Mouse (Mus musculus) MEL (cell line): ENCODE data around the gene Ppp1r27. TPM values are rescaled to one million over a fixed set of nuclear protein-coding genes. Genes with fewer than 3 reads are reported as not detected.
A peak's percentile ranks its signal among the peaks of the same experiment; 100 is the strongest.

Experiments used
- DNase-seq: peaks from one replicate; pipeline ENCODE4 v3.0.0; 2011; ENCODE audit warnings: low read depth, low spot score
- H3K27ac ChIP-seq: 2 replicates; pipeline ENCODE4 v1.5.1; 2012; ENCODE audit warnings: low read depth, mild to moderate bottlenecking, control low read depth, low read length, moderate library complexity; ENCODE audit not compliant: control insufficient read depth
- H3K27me3 ChIP-seq, 2 experiments: fragments of 150-350 bp in 1 of 2; sonication (generic) in 1 of 2; 2 replicates each; pipeline ENCODE4 v1.6.1; 2012; ENCODE audit warnings: low read length in 2 of 2, mild to moderate bottlenecking in 2 of 2, improper control_type of control experiment in 1 of 2, moderate library complexity in 1 of 2; ENCODE audit not compliant: insufficient read depth in 2 of 2, control insufficient read depth in 1 of 2
- H3K36me3 ChIP-seq, 2 experiments: 2 replicates each; pipeline ENCODE4 v1.6.1; 2012 to 2014; ENCODE audit warnings: low read length in 2 of 2, improper control_type of control experiment in 1 of 2, inconsistent platforms in 1 of 2, mild to moderate bottlenecking in 1 of 2; ENCODE audit not compliant: insufficient read depth in 2 of 2, control insufficient read depth in 1 of 2
- H3K4me1 ChIP-seq, 2 experiments: fragments of 150-350 bp in 1 of 2; sonication (generic) in 1 of 2; 2 replicates each; pipeline ENCODE4 v1.6.1; 2012; ENCODE audit warnings: low read length in 2 of 2, improper control_type of control experiment in 1 of 2, mild to moderate bottlenecking in 1 of 2; ENCODE audit not compliant: insufficient read depth in 2 of 2, control insufficient read depth in 1 of 2
- H3K4me3 ChIP-seq, 2 experiments: fragments of 150-350 bp in 1 of 2; sonication (generic) in 1 of 2; 2 replicates each; pipeline ENCODE4 v1.5.1; 2012; ENCODE audit warnings: low read depth in 2 of 2, low read length in 2 of 2, mild to moderate bottlenecking in 2 of 2, moderate library complexity in 2 of 2, control low read depth in 1 of 2, improper control_type of control experiment in 1 of 2; ENCODE audit not compliant: control insufficient read depth in 1 of 2, insufficient read depth in 1 of 2
- H3K79me2 ChIP-seq: 2 replicates; pipeline ENCODE4 v1.6.1; 2012; ENCODE audit warnings: mild to moderate bottlenecking, low read length, moderate library complexity; ENCODE audit not compliant: control insufficient read depth, poor library complexity, insufficient read depth
- H3K9ac ChIP-seq: 2 replicates; pipeline ENCODE4 v1.6.1; 2012; ENCODE audit warnings: low read depth, mild to moderate bottlenecking, control low read depth, low read length, moderate library complexity; ENCODE audit not compliant: control insufficient read depth, poor library complexity, severe bottlenecking
- H3K9me3 ChIP-seq: fragments of 150-350 bp; sonication (generic); replicated peaks from 2 replicates; pipeline ENCODE4 v1.6.1; 2012; ENCODE audit warnings: mild to moderate bottlenecking, low read length, improper control_type of control experiment, moderate library complexity; ENCODE audit not compliant: insufficient read depth
- CHD1 ChIP-seq: IDR thresholded peaks from 2 replicates; pipeline ENCODE4 v1.6.1; 2012; ENCODE audit warnings: low read depth, mild to moderate bottlenecking, inconsistent platforms, low read length, improper control_type of control experiment
- CTCF ChIP-seq, 3 experiments: IDR thresholded peaks in 2 of 3; conservative IDR thresholded peaks in 1 of 3; 2 replicates each; pipeline ENCODE4 v1.5.1; 2011 to 2012; ENCODE audit warnings: low read length in 3 of 3, low read depth in 2 of 3, mild to moderate bottlenecking in 2 of 3, improper control_type of control experiment in 1 of 3, inconsistent platforms in 1 of 3, mixed read lengths in 1 of 3, moderate library complexity in 1 of 3; ENCODE audit not compliant: control insufficient read depth in 1 of 3, insufficient read depth in 1 of 3, poor library complexity in 1 of 3, severe bottlenecking in 1 of 3
- ELF1 ChIP-seq: IDR thresholded peaks from 2 replicates; pipeline ENCODE4 v1.6.1; 2014; ENCODE audit warnings: low read depth, mild to moderate bottlenecking, inconsistent platforms, low read length, improper control_type of control experiment, moderate library complexity
- EP300 ChIP-seq, 2 experiments: IDR thresholded peaks; 2 replicates each; pipeline ENCODE4 v1.6.1; 2011; ENCODE audit warnings: improper control_type of control experiment in 2 of 2, low read length in 2 of 2, low read depth in 1 of 2, mild to moderate bottlenecking in 1 of 2
- ETS1 ChIP-seq: IDR thresholded peaks from 2 replicates; pipeline ENCODE4 v1.6.1; 2012; ENCODE audit warnings: low read depth, mild to moderate bottlenecking, inconsistent platforms, low read length, improper control_type of control experiment, moderate library complexity
- HCFC1 ChIP-seq: IDR thresholded peaks from 2 replicates; pipeline ENCODE4 v1.6.1; 2012; ENCODE audit warnings: low read depth, mild to moderate bottlenecking, inconsistent platforms, low read length, improper control_type of control experiment, moderate library complexity
- KAT2A ChIP-seq: conservative IDR thresholded peaks from 2 replicates; pipeline ENCODE4 v1.6.1; 2012; ENCODE audit warnings: low read depth, low read length, improper control_type of control experiment, inconsistent platforms
- MAX ChIP-seq: IDR thresholded peaks from 2 replicates; pipeline ENCODE4 v1.6.1; 2011; ENCODE audit warnings: low read length, improper control_type of control experiment
- MAZ ChIP-seq: IDR thresholded peaks from 2 replicates; pipeline ENCODE4 v1.6.1; 2012; ENCODE audit warnings: low read depth, mild to moderate bottlenecking, inconsistent platforms, low read length, improper control_type of control experiment
- MXI1 ChIP-seq: IDR thresholded peaks from 2 replicates; pipeline ENCODE4 v1.6.1; 2011; ENCODE audit warnings: mild to moderate bottlenecking, low read depth, low read length, improper control_type of control experiment
- MYB ChIP-seq: IDR thresholded peaks from 2 replicates; pipeline ENCODE4 v1.6.1; 2011; ENCODE audit warnings: mild to moderate bottlenecking, low read depth, low read length, improper control_type of control experiment
- MYC ChIP-seq: IDR thresholded peaks from 2 replicates; pipeline ENCODE4 v1.6.1; 2011; ENCODE audit warnings: low read depth, mild to moderate bottlenecking, low read length, improper control_type of control experiment, moderate library complexity
- NELFE ChIP-seq: IDR thresholded peaks from 2 replicates; pipeline ENCODE4 v1.6.1; 2011; ENCODE audit warnings: low read depth, low read length, improper control_type of control experiment
- NRF1 ChIP-seq: IDR thresholded peaks from 2 replicates; pipeline ENCODE4 v1.6.1; 2014; ENCODE audit warnings: low read depth, mild to moderate bottlenecking, inconsistent platforms, low read length, improper control_type of control experiment, moderate library complexity; ENCODE audit not compliant: poor library complexity, insufficient read depth, severe bottlenecking
- POLR2A ChIP-seq, 2 experiments: IDR thresholded peaks; 2 replicates each; pipeline ENCODE4 v1.6.1; 2011 to 2012; ENCODE audit warnings: low read length in 2 of 2, mild to moderate bottlenecking in 2 of 2, control low read depth in 1 of 2, improper control_type of control experiment in 1 of 2, low read depth in 1 of 2, moderate library complexity in 1 of 2; ENCODE audit not compliant: control insufficient read depth in 1 of 2, insufficient read depth in 1 of 2, poor library complexity in 1 of 2
- POLR2AphosphoS2 ChIP-seq: IDR thresholded peaks from 2 replicates; pipeline ENCODE4 v1.6.1; 2011; ENCODE audit warnings: low read length, improper control_type of control experiment
- POLR2AphosphoS5 ChIP-seq: IDR thresholded peaks from 2 replicates; pipeline ENCODE4 v1.6.1; 2012; ENCODE audit warnings: low read depth, borderline replicate concordance, mild to moderate bottlenecking, inconsistent platforms, low read length, moderate library complexity, mixed read lengths
- RAD21 ChIP-seq: IDR thresholded peaks from 2 replicates; pipeline ENCODE4 v1.6.1; 2011; ENCODE audit warnings: mild to moderate bottlenecking, low read depth, low read length, improper control_type of control experiment
- SIN3A ChIP-seq: IDR thresholded peaks from 2 replicates; pipeline ENCODE4 v1.6.1; 2012; ENCODE audit warnings: low read length, improper control_type of control experiment, inconsistent platforms
- TAL1 ChIP-seq: IDR thresholded peaks from 2 replicates; pipeline ENCODE4 v1.6.1; 2012; ENCODE audit warnings: mild to moderate bottlenecking, inconsistent platforms, low read length, moderate library complexity, mixed read lengths
- TCF12 ChIP-seq: IDR thresholded peaks from 2 replicates; pipeline ENCODE4 v1.6.1; 2014; ENCODE audit warnings: low read depth, mild to moderate bottlenecking, inconsistent platforms, low read length, improper control_type of control experiment, moderate library complexity
- UBTF ChIP-seq: IDR thresholded peaks from 2 replicates; pipeline ENCODE4 v1.6.1; 2012; ENCODE audit warnings: low read depth, mild to moderate bottlenecking, inconsistent platforms, low read length, improper control_type of control experiment, moderate library complexity, borderline replicate concordance; ENCODE audit not compliant: insufficient read depth
- USF1 ChIP-seq: IDR thresholded peaks from 2 replicates; pipeline ENCODE4 v1.6.1; 2014; ENCODE audit warnings: low read depth, mild to moderate bottlenecking, inconsistent platforms, low read length, improper control_type of control experiment, moderate library complexity
- USF2 ChIP-seq, 2 experiments: IDR thresholded peaks; 2 replicates each; pipeline ENCODE4 v1.6.1; 2011 to 2012; ENCODE audit warnings: improper control_type of control experiment in 2 of 2, low read length in 2 of 2, borderline replicate concordance in 1 of 2, inconsistent platforms in 1 of 2, low read depth in 1 of 2, mild to moderate bottlenecking in 1 of 2; ENCODE audit not compliant: insufficient read depth in 1 of 2
- ZC3H11A ChIP-seq: IDR thresholded peaks from 2 replicates; pipeline ENCODE4 v1.6.1; 2012; ENCODE audit warnings: low read depth, mild to moderate bottlenecking, inconsistent platforms, low read length, improper control_type of control experiment
- ZMIZ1 ChIP-seq: IDR thresholded peaks from 2 replicates; pipeline ENCODE4 v1.6.1; 2012; ENCODE audit warnings: low read depth, mild to moderate bottlenecking, inconsistent platforms, low read length, improper control_type of control experiment, moderate library complexity
- polyA plus RNA-seq, 2 experiments: library from polyadenylated mRNA; stranded (reverse) in 1 of 2; unstranded in 1 of 2; fragments of >175 nt in 1 of 2; fragments of >200 nt in 1 of 2; gene quantifications; 2 replicates each; pipeline versions ENCODE4 v1.2.1 to v1.2.4; 2012; ENCODE audit warnings: low replicate concordance in 2 of 2, low read depth in 1 of 2; ENCODE audit not compliant: insufficient read length in 2 of 2, insufficient read depth in 1 of 2, missing spikeins in 1 of 2
- total RNA-seq: library from RNA; depleted of rRNA; stranded (reverse); fragments of 300-350 nt; gene quantifications from 2 replicates; pipeline ENCODE4 v1.2.3, GENCODE M21; 2012

Gene Ppp1r27
- total and polyA plus RNA-seq, 3 experiments = not detected

DNA sequence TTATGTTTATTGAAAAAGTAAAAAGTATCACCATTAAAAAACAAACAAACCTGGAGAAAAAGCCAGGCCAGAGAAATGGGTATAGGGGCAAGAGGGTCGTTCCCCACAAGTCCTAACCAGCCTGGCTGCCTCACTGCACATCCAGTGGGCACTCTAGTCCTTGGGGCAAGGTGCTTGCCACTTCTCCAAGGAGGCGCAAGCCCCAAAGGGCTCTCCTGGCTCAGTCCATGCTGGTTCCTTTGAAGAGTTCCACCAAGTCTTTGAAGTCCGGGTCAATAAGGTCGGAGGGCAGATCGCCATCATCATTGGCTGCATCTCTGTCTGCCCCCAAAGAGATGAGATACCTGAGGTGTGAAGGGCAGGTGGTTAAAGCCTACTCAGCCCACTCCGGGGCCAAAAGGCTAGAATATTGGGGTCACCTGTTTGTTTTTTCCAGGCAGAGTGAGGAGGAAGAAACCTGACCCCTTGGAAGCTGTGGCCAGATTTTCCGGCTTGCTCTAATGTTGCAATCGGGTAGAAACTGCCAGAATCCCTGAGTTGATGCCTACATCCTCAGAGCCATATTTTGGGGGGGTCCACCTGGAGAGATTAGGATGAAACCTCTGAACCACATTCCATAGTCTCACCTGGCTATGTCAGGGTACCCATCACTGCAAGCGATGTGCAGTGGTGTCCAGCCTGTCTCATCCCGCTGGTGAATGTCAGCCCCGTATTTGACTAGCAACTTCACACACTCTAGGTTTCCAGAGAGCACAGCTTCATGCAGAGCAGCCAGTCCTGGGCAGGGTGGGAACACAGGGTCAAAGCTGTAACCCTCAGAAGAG is 734 bp downstream of the Ppp1r27 start:
- peak overlapping the region; percentile 59 to 81 for H3K4me3 ChIP-seq
- H3K36me3 ChIP-seq = peaks cover 0 to 8% of the 10 kb centered on the region in 2 experiments; a peak in 2 of 4 replicates
- H3K27me3 ChIP-seq = no peaks in the 10 kb centered on the region
- H3K27ac ChIP-seq = peak overlapping the region; percentile 64
- DNase-seq = no peak
- peaks cover 14% of the 10 kb centered on the region for H3K79me2 ChIP-seq
- H3K9me3 ChIP-seq = no peaks in the 10 kb centered on the region
- TF ChIP-seq RAD21 (no peak), TAL1 (no peak), NRF1 (no peak), CHD1 (no peak), CTCF (IDR thresholded peaks at IDR 0.05 in 2 of 3, conservative IDR thresholded peaks at IDR 0.05 in 1 of 3; ENCODE audit: control insufficient read depth in 1 of 3, insufficient read depth in 1 of 3, low read depth in 2 of 3, low read length in 3 of 3, poor library complexity in 1 of 3, severe bottlenecking in 1 of 3) (no peak), TCF12 (no peak), ZMIZ1 (no peak), ZC3H11A (no peak)
- H3K9ac ChIP-seq = peak overlapping the region; percentile 94
- H3K4me1 ChIP-seq = peaks cover 7 to 19% of the 10 kb centered on the region in 2 experiments

DNA sequence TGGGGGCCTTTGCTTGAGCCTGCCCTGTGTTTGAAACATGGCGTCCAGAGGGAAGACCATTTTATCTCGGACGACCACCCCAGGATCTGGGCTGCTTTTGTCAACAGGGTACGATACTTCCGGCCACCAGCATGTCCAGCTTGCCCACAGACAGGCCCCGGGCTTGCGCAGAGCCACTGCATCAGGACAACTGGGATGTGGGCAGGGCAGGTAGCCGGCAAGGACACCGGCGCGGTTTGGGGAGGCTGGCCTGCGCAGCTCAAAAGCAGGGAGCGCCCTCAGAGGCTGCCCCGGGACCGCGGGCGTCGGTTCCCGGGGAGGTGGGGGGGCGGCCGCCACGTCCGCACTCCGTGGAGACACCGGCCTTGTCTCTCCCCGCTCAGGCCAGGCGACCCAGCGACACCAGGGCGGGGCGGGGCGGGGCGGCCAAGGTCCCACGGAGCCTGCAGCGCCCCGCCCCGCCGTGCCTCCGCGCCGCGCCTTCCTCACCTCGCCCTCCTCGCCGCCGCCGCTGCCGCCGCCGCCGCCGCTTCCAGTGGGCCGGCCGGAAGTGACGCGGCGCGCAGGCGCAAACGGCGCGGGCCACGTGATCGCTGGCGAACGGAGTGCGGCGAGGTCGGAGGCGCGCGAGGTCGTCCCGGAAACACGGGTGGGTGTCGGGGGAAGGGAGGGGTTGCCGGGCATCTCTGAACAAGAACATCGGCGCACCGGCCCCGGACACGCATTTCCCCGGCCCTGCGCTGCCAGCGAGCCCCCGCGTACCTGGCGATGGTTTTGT is 1.6 kb downstream of the Ppp1r27 start, which contains the start of gene Mcrip1:
Gene Mcrip1 (minus strand): TSS at position 560 of the 778 bp plus-strand sequence.
- peaks cover 7 to 19% of the 10 kb centered on the region in 2 experiments for H3K4me1 ChIP-seq
- peaks cover 0 to 8% of the 10 kb centered on the region in 2 experiments; a peak in 2 of 4 replicates for H3K36me3 ChIP-seq
- DNase-seq = peak; percentile 95
- peak within 1 kb of the TSS; percentile 64 for H3K27ac ChIP-seq
- no peaks in the 10 kb centered on the region for H3K9me3 ChIP-seq
- H3K9ac ChIP-seq = peak within 1 kb of the TSS; percentile 96
- TF ChIP-seq MYC = peak; percentile 71; the same call in 1 of the 2 replicates
- TF ChIP-seq MXI1 = peak; percentile 80
- peak; percentile 78 for TF ChIP-seq ELF1
- TF ChIP-seq HCFC1 = peak; percentile 84
- peak; percentile 88; the same call in 1 of the 2 replicates for TF ChIP-seq MAZ
- no peak for TF ChIP-seq CTCF (IDR thresholded peaks at IDR 0.05 in 2 of 3, conservative IDR thresholded peaks at IDR 0.05 in 1 of 3; ENCODE audit: control insufficient read depth in 1 of 3, insufficient read depth in 1 of 3, low read depth in 2 of 3, low read length in 3 of 3, poor library complexity in 1 of 3, severe bottlenecking in 1 of 3)
- TF ChIP-seq NRF1 = peak; percentile 81
- 0 out of 2 replicates have a peak, but pooled peaks have one; percentile 43 for TF ChIP-seq ETS1
- TF ChIP-seq USF1 = peak; percentile 97
- TF ChIP-seq MYB = no peak
- TF ChIP-seq ZMIZ1 = peak; percentile 88
- peak; percentile 30 to 87; a peak in 2 of 4 replicates for TF ChIP-seq POLR2A (IDR thresholded peaks at IDR 0.05; ENCODE audit: control insufficient read depth in 1 of 2, insufficient read depth in 1 of 2, low read depth in 1 of 2, low read length in 2 of 2, poor library complexity in 1 of 2)
- TF ChIP-seq TCF12 = peak; percentile 71
- TF ChIP-seq USF2 (IDR thresholded peaks at IDR 0.05; ENCODE audit: borderline replicate concordance in 1 of 2, insufficient read depth in 1 of 2, low read depth in 1 of 2, low read length in 2 of 2) = peak in 1 of 2 experiments; percentile 83; a peak in 2 of 4 replicates
- peak in 1 of 2 experiments; percentile 51; a peak in 2 of 4 replicates for TF ChIP-seq EP300 (IDR thresholded peaks at IDR 0.05; ENCODE audit: low read depth in 1 of 2, low read length in 2 of 2)
- peak; percentile 75 for TF ChIP-seq POLR2AphosphoS2
- TF ChIP-seq POLR2AphosphoS5 = no peak
- TF ChIP-seq KAT2A = no peak; the same call in 1 of the 2 replicates
- peak; percentile 91 for TF ChIP-seq NELFE
- peak; percentile 78 for TF ChIP-seq SIN3A
- no peak for TF ChIP-seq UBTF
- TF ChIP-seq MAX = peak; percentile 99
- peaks cover 14% of the 10 kb centered on the region for H3K79me2 ChIP-seq
- H3K4me3 ChIP-seq = peak within 1 kb of the TSS; percentile 75 to 97
- H3K27me3 ChIP-seq = no peaks in the 10 kb centered on the region
